Mouse (Mus musculus) G1E (cell line): ENCODE data around the gene Pea15a. TPM values are rescaled to one million over a fixed set of nuclear protein-coding genes. Genes with fewer than 3 reads are reported as not detected.

Experiments
- ATAC-seq: 2 replicates; pipeline ENCODE4 v1.8.0; 2016; ENCODE audit warnings: mild to moderate bottlenecking; ENCODE audit not compliant: insufficient number of reproducible peaks, poor library complexity, low FRiP score, severe bottlenecking; ENCODE audit errors: extremely low read depth
- DNase-seq: peaks from one replicate; pipeline ENCODE4 v3.0.0; 2012; ENCODE audit warnings: low spot score
- H3K27me3 ChIP-seq: 2 replicates; pipeline ENCODE4 v1.6.1; 2012; ENCODE audit warnings: mild to moderate bottlenecking, low read length, inconsistent platforms; ENCODE audit not compliant: insufficient read depth
- H3K36me3 ChIP-seq: replicated peaks from 2 replicates; pipeline ENCODE3; 2012; ENCODE audit warnings: mild to moderate bottlenecking, inconsistent platforms
- H3K4me1 ChIP-seq: 2 replicates; pipeline ENCODE4 v1.6.1; 2012; ENCODE audit warnings: low read depth, low read length, inconsistent platforms, mixed read lengths; ENCODE audit not compliant: insufficient read depth
- H3K4me3 ChIP-seq: 2 replicates; pipeline ENCODE4 v1.5.1; 2012; ENCODE audit warnings: low read depth, mild to moderate bottlenecking, inconsistent platforms, low read length, moderate library complexity, mixed read lengths
- H3K9me3 ChIP-seq: replicated peaks from 2 replicates; pipeline ENCODE4 v1.6.1; 2012; ENCODE audit warnings: inconsistent platforms
- CTCF ChIP-seq: IDR thresholded peaks from 2 replicates; pipeline ENCODE4 v1.5.1; 2012; ENCODE audit warnings: low read depth, low read length, inconsistent platforms, mixed read lengths
- GATA1 ChIP-seq: IDR thresholded peaks from 2 replicates; pipeline ENCODE4 v1.6.1; 2012; ENCODE audit warnings: borderline replicate concordance, low read length, inconsistent platforms, mixed read lengths
- GATA2 ChIP-seq: IDR thresholded peaks from 2 replicates; pipeline ENCODE4 v1.6.1; 2012; ENCODE audit warnings: low read depth, low read length, inconsistent platforms, borderline replicate concordance
- POLR2AphosphoS5 ChIP-seq: IDR thresholded peaks from 2 replicates; pipeline ENCODE4 v1.6.1; 2012; ENCODE audit warnings: low read depth, low read length, inconsistent platforms; ENCODE audit not compliant: insufficient replicate concordance
- TAL1 ChIP-seq: conservative IDR thresholded peaks from 2 replicates; pipeline ENCODE4 v1.6.1; 2012; ENCODE audit warnings: low read depth, low read length, inconsistent platforms, mixed read lengths
- polyA plus RNA-seq: library from polyadenylated mRNA; stranded (reverse); fragments of >175 nt; gene quantifications from 2 replicates; pipeline ENCODE4 v1.2.3, GENCODE M21; 2012
- total RNA-seq, 2 experiments: library from RNA; stranded (forward) in 1 of 2; stranded (reverse) in 1 of 2; fragments of 200-1000 nt in 1 of 2; fragments of >200 nt in 1 of 2; fragmentation: Nextera tagmentation in 1 of 2; gene quantifications; 2 replicates each; pipeline ENCODE4 v1.2.3; 2014 to 2017

Pea15a gene
- total and polyA plus RNA-seq, 3 experiments, result 3.2 to 10.4 (median 7.4) TPM

DNA sequence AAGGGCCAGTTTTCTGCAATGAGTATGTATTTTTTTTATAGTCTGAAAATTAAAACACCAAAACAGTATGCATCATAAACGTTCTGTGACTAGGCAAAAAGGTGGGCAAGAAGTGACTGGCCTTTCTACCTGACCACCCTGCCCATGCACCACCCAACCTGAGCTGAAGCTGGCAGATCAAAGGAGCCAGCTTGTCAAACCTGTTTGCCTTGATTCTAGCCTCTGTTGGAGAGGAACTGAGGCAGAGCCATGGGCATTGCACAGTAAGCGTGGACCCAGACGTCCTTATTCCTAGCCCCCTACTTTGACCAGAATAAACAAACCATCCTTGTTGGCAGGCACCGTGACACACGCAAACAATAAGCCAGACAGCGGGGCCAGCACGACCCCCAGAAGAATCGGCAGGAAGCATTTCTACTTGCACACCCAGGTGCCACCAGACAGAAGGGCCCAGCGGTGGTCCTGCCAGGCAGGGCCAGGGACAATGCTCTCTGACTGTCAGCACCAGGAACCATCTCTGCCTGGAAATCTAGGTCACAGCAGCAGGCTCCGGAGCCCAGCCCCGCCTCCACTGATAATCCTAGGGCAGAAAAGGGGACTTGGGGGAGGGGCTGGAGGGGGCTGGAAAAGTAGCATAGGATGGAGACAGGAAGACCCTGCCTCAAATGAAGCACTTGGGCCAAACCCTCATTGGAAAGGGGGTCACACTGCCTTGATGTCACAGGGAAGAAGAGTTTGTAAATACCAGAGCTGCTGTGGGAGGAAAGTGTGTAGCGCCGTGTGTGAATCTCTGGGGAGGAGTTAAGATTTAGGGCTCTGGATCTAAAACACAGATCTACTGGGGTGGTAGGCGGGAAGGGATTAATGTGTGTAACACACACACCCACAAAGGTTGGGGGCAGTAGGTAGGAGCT, 4.4 kb downstream of the Pea15a start:
- no peak for ATAC-seq
- no peak overlapping the region for H3K4me3 ChIP-seq
- no peaks in the 10 kb centered on the region for H3K9me3 ChIP-seq
- no peak for DNase-seq
- TF ChIP-seq GATA2 (no peak), POLR2AphosphoS5 (no peak)
- peaks cover 23% of the 10 kb centered on the region for H3K4me1 ChIP-seq
- peaks cover 79% of the 10 kb centered on the region for H3K36me3 ChIP-seq
- H3K27me3 ChIP-seq, result no peaks in the 10 kb centered on the region

DNA sequence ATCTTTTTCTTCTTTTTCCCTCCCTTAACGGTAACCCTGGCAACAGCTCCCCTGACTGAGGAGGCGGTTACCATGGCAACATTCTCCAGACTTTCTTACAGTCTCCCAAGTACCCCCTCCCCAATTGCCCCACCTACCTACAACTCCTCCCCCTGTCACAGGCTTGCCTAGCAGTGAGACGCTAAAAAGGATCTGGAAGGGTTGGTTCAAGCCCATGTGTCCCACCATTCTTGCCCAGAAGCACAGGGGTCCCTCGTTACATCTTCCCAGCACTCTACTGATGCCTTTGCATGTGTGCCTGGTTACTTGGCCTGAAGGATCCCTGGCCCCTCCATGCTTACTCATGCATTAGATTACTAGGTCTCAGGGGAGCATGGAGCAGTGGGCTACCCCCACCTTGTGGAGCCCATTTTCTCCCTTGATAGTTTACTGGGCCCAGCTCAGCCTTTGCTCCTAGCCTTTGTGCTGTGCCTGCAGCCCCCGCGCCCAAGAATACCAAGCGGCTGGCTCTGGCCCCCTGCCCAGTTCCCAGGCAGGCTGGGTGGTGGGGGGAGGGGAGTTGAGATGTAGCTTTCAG, 5.6 kb downstream of the Pea15a start:
- TF ChIP-seq CTCF (no peak), POLR2AphosphoS5 (no peak), GATA1 (no peak)
- no peaks in the 10 kb centered on the region for H3K27me3 ChIP-seq
- no peak for DNase-seq
- no peak overlapping the region for H3K4me3 ChIP-seq
- H3K4me1 ChIP-seq, result peaks cover 11% of the 10 kb centered on the region
- no peaks in the 10 kb centered on the region for H3K9me3 ChIP-seq
- ATAC-seq, result no peak
- peaks cover 92% of the 10 kb centered on the region for H3K36me3 ChIP-seq

DNA sequence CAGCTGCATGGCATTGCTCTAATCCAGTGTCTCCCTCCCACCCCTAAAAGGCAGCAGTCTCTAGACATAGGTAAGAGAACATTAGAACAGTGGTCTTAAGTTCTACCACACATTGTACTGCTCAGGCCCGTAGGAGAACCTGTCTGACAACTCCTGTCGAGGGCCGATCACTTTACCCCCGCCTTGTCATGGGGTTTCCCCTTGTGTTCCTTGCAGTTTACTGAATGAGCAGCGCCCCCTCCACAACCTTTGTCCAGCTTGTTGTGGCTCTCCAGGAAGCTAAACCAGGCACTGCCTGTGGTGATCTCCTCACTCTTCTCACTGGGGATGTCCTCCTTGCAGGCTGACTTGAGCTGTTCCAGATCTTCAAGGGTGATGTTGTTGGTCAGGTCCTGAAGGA, 6.4 kb downstream of the Pea15a start:
- DNase-seq (no peak), ATAC-seq (no peak)
- no peak overlapping the region for H3K4me3 ChIP-seq
- H3K9me3 ChIP-seq, result no peaks in the 10 kb centered on the region
- 0 out of 2 replicates have a peak, but pooled peaks cover 3% of the 10 kb centered on the region for H3K4me1 ChIP-seq
- no peaks in the 10 kb centered on the region for H3K27me3 ChIP-seq
- peaks cover 94% of the 10 kb centered on the region for H3K36me3 ChIP-seq
- TF ChIP-seq POLR2AphosphoS5, result no peak
- TF ChIP-seq TAL1, result no peak
- TF ChIP-seq GATA2, result no peak
- TF ChIP-seq CTCF, result no peak
- TF ChIP-seq GATA1, result no peak

DNA sequence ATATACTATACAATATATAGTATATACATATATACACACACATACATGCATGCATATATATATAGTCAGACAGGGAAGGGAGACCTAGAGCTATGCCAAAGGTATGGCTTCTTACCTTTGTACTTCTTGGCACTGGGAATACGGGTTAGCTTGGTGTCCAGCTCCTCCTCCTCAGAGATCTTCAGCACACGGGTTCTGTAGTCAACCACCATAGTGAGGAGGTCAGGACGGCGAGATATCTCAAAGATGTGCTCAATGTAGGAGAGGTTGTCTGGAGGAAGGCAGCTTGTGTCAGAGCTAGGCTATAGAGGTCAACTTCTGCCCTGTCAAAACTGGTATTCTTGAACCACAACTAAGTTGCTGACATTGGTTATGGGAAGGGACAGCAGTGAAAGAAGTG, 7.6 kb downstream of the Pea15a start:
- ATAC-seq (no peak), DNase-seq (no peak)
- peaks cover 98% of the 10 kb centered on the region for H3K36me3 ChIP-seq
- no peak overlapping the region for H3K4me3 ChIP-seq
- TF ChIP-seq GATA2 (no peak), POLR2AphosphoS5 (no peak), GATA1 (no peak), CTCF (no peak), TAL1 (no peak)
- H3K4me1 ChIP-seq, result 0 out of 2 replicates have a peak, but pooled peaks cover 2% of the 10 kb centered on the region
- H3K27me3 ChIP-seq, result no peaks in the 10 kb centered on the region
- no peaks in the 10 kb centered on the region for H3K9me3 ChIP-seq

- DNase-seq (no peak), ATAC-seq (no peak)
- Histone ChIP-seq H3K27me3 (no peaks in the 10 kb centered on the region), H3K9me3 (no peaks in the 10 kb centered on the region), H3K4me3 (no peak overlapping the region), H3K36me3 (peaks cover 99% of the 10 kb centered on the region), H3K4me1 (no peaks in the 10 kb centered on the region)
- no peak for TF ChIP-seq TAL1
- TF ChIP-seq POLR2AphosphoS5, result no peak
- no peak for TF ChIP-seq GATA2
- no peak for TF ChIP-seq GATA1
- TF ChIP-seq CTCF, result no peak
Observed at GRCm38 (mm10) chr1:172198316-172198715, 8.3 kb downstream of the Pea15a start.

- no peaks in the 10 kb centered on the region for H3K9me3 ChIP-seq
- H3K36me3 ChIP-seq, result peaks cover 94% of the 10 kb centered on the region
- DNase-seq (no peak), ATAC-seq (no peak)
- no peak overlapping the region for H3K4me3 ChIP-seq
- TF ChIP-seq TAL1 (no peak), GATA1 (no peak), POLR2AphosphoS5 (no peak), GATA2 (no peak)
- H3K27me3 ChIP-seq, result no peaks in the 10 kb centered on the region
- no peaks in the 10 kb centered on the region for H3K4me1 ChIP-seq
Observed at GRCm38 (mm10) chr1:172197851-172198250, 8.8 kb downstream of the Pea15a start.
